ENCODE assay signal across 8 mouse cellular contexts in genomic region chr5:52565813-52566531, GRCm38 (mm10). TPM values are rescaled to one million over a fixed set of nuclear protein-coding genes. Genes with fewer than 3 reads are reported as not detected.
DNase-seq lines count a peak whose midpoint lies in the region; ATAC-seq lines count a peak whose summit lies in the region.

Lgi2 (minus strand) TSS chr5:52566462.

- peaks cover 7% of the 10 kb centered on the region; the same call in 1 of the 2 replicates for H3K9me3 ChIP-seq in embryonic facial prominence, embryonic 13.5 days
- no peaks in the 10 kb centered on the region for H3K9me3 ChIP-seq in hindbrain, embryonic 11.5 days (ENCODE audit: control insufficient read depth, low read length)
- no peaks in the 10 kb centered on the region for H3K9me3 ChIP-seq in midbrain, embryonic 16.5 days (replicated peaks; ENCODE audit: control insufficient read depth, low read length, poor library complexity, severe bottlenecking)

- under 1% methylated on average over 77 of the region's 83 CpGs for WGBS in embryonic facial prominence, embryonic 13.5 days
- WGBS in hindbrain, embryonic 11.5 days = under 1% methylated on average over 39 of the region's 83 CpGs
- WGBS in midbrain, embryonic 16.5 days = under 1% methylated on average over 40 of the region's 83 CpGs

- H3K27me3 ChIP-seq in embryonic facial prominence, embryonic 13.5 days = peaks cover 11% of the 10 kb centered on the region
- no peaks in the 10 kb centered on the region; the same call in 1 of the 2 replicates for H3K27me3 ChIP-seq in hindbrain, embryonic 11.5 days (ENCODE audit: control insufficient read depth, insufficient read depth, low read length)
- H3K27me3 ChIP-seq in midbrain, embryonic 16.5 days (ENCODE audit: control insufficient read depth, insufficient read depth, low read depth, low read length) = no peaks in the 10 kb centered on the region

- H3K4me1 ChIP-seq in embryonic facial prominence, embryonic 13.5 days = peaks cover 24% of the 10 kb centered on the region
- peaks cover 3% of the 10 kb centered on the region; the same call in 1 of the 2 replicates for H3K4me1 ChIP-seq in hindbrain, embryonic 11.5 days (replicated peaks; ENCODE audit: control insufficient read depth, insufficient read depth, low read length)
- H3K4me1 ChIP-seq in midbrain, embryonic 16.5 days (ENCODE audit: control insufficient read depth, insufficient read depth, low read length) = peaks cover 12% of the 10 kb centered on the region; the same call in 1 of the 2 replicates

- intact Hi-C loops in left cerebral cortex, postnatal 4 days (cut with DNase I) = loop anchor here (5.0 kb wide), 1 partner anchor 86 kb away; no protein-coding TSS in a partner anchor

- peak; percentile 8 to 39 for DNase-seq in adrenal gland, adult (ENCODE audit: inconsistent age in 2 of 2, low spot score in 1 of 2)
- no peak for DNase-seq in adrenal gland, adult 8-10 months
- DNase-seq in adrenal gland, postnatal 10 days = peak; percentile 51
- DNase-seq in hindbrain, embryonic 11.5 days (ENCODE audit: low spot score) = peak; percentile 67
- DNase-seq in left cerebral cortex, postnatal 4 days = peak; percentile 52
- DNase-seq in MN1 (ENCODE audit: low spot score) = no peak

- peak within 1 kb of the TSS; percentile 64 for H3K4me3 ChIP-seq in embryonic facial prominence, embryonic 13.5 days
- peak within 1 kb of the TSS; percentile 57 for H3K4me3 ChIP-seq in hindbrain, embryonic 11.5 days (ENCODE audit: low read depth, low read length)
- H3K4me3 ChIP-seq in midbrain, embryonic 16.5 days (ENCODE audit: low read depth, low read length) = peak within 1 kb of the TSS; percentile 74

- ATAC-seq in embryonic facial prominence, embryonic 13.5 days (ENCODE audit: insufficient number of reproducible peaks, insufficient read depth, low FRiP score, low TSS enrichment, low read depth) = peak; percentile 43
- peak; percentile 84 for ATAC-seq in hindbrain, embryonic 11.5 days (ENCODE audit: low FRiP score)
- peak; percentile 88 for ATAC-seq in midbrain, embryonic 16.5 days

- H3K9ac ChIP-seq in embryonic facial prominence, embryonic 13.5 days = peak within 1 kb of the TSS; percentile 77
- peak within 1 kb of the TSS; percentile 58 for H3K9ac ChIP-seq in hindbrain, embryonic 11.5 days (ENCODE audit: low read depth, low read length)
- peak within 1 kb of the TSS; percentile 83 for H3K9ac ChIP-seq in midbrain, embryonic 16.5 days (ENCODE audit: low read depth, low read length)

- no peaks in the 10 kb centered on the region for H3K36me3 ChIP-seq in embryonic facial prominence, embryonic 13.5 days
- H3K36me3 ChIP-seq in hindbrain, embryonic 11.5 days (ENCODE audit: control insufficient read depth, insufficient read depth, low read length) = no peaks in the 10 kb centered on the region
- H3K36me3 ChIP-seq in midbrain, embryonic 16.5 days (ENCODE audit: control insufficient read depth, insufficient read depth, low read length) = no peaks in the 10 kb centered on the region

- H3K4me2 ChIP-seq in embryonic facial prominence, embryonic 13.5 days = peak within 1 kb of the TSS; percentile 95
- peak within 1 kb of the TSS; percentile 96 for H3K4me2 ChIP-seq in hindbrain, embryonic 11.5 days (replicated peaks; ENCODE audit: low read depth, low read length)
- peak within 1 kb of the TSS; percentile 87 for H3K4me2 ChIP-seq in midbrain, embryonic 16.5 days (ENCODE audit: low read length)

- peak within 1 kb of the TSS; percentile 39; the same call in 1 of the 2 replicates for H3K27ac ChIP-seq in embryonic facial prominence, embryonic 13.5 days
- H3K27ac ChIP-seq in hindbrain, embryonic 11.5 days (ENCODE audit: low read depth, low read length) = no peak within 1 kb of the TSS
- H3K27ac ChIP-seq in midbrain, embryonic 16.5 days (ENCODE audit: low read length) = no peak within 1 kb of the TSS

RNA-seq across cellular contexts. Expression of gene Lgi2, which starts in this region (rescaled TPM):
- under 1 TPM; 0.34 to 0.91 (median 0.55) TPM for total RNA-seq in adrenal gland, adult 8-10 months (2022)
- total RNA-seq in adrenal gland, postnatal 10 days (2021) = 1 to 10 TPM; 2.2 to 3.0 TPM
- polyA plus RNA-seq in embryonic facial prominence, embryonic 13.5 days (2015; fragmentation: Nextera tagmentation; extraction: Ambion mirVana) = 6.3 and 6.6 TPM in 2 replicates
- 1.5 TPM in 2 replicates for polyA plus RNA-seq in hindbrain, embryonic 11.5 days (2014; fragmentation: Nextera tagmentation; extraction: Ambion mirVana)
- total RNA-seq in left cerebral cortex, postnatal 4 days (2021) = 10 to 100 TPM; 32.3 to 33.9 TPM
- 4.3 and 5.6 TPM in 2 replicates for polyA plus RNA-seq in midbrain, embryonic 16.5 days (2015; fragmentation: Nextera tagmentation; extraction: Ambion mirVana)

Comparison
In these comparisons a context has a peak if more than half of its experiments do, and no peak if none do; other contexts are left out.
1. RNA of gene Lgi2 (total RNA-seq): 32.3 to 33.9 TPM in left cerebral cortex, postnatal 4 days; 2.2 to 3.0 TPM in adrenal gland, postnatal 10 days and 0.34 to 0.91 TPM in adrenal gland, adult 8-10 months; every median in the first group is over 4 times any median in the second.
2. DNase-seq: peak in adrenal gland, adult (2 of 2), adrenal gland, postnatal 10 days (single experiment), hindbrain, embryonic 11.5 days (single experiment) and left cerebral cortex, postnatal 4 days (single experiment); none in adrenal gland, adult 8-10 months (single experiment) and MN1 (single experiment).
3. Peak in every context shown above with its lines, with median percentiles within 50 percentile points of each other: ATAC-seq, H3K4me2 ChIP-seq, H3K4me3 ChIP-seq and H3K9ac ChIP-seq.